Mouse (Mus musculus) hindbrain, embryonic 14.5 days (tissue): ENCODE data around the gene Fry. TPM values are rescaled to one million over a fixed set of nuclear protein-coding genes. Genes with fewer than 3 reads are reported as not detected.

Experiments
- ATAC-seq: fragments of 200-750 bp; cut with Nextera tagmentation; 2 replicates; pipeline ENCODE4 v1.8.0; 2017; ENCODE audit warnings: moderate number of reproducible peaks, mild to moderate bottlenecking, moderate TSS enrichment, moderate library complexity; ENCODE audit not compliant: low FRiP score
- DNase-seq: peaks from one replicate; pipeline ENCODE4 v3.0.0-alpha.2; 2015; ENCODE audit warnings: low spot score
- H3K27ac ChIP-seq: fragments of 300-500 bp; sonication (generic); 2 replicates; pipeline ENCODE4 v1.5.1; 2014; ENCODE audit warnings: mild to moderate bottlenecking, moderate library complexity
- H3K27me3 ChIP-seq: fragments of 300-500 bp; sonication (generic); 2 replicates; pipeline ENCODE4 v1.6.1; 2014; ENCODE audit warnings: mild to moderate bottlenecking, low read length, mixed read lengths; ENCODE audit not compliant: control insufficient read depth, insufficient read depth
- H3K36me3 ChIP-seq: fragments of 300-500 bp; sonication (generic); replicated peaks from 2 replicates; pipeline ENCODE4 v1.6.1; 2014; ENCODE audit not compliant: control insufficient read depth, insufficient read depth
- H3K4me1 ChIP-seq: fragments of 300-500 bp; sonication (generic); replicated peaks from 2 replicates; pipeline ENCODE4 v1.6.1; 2014; ENCODE audit warnings: antibody characterized with exemption, low read length, mixed read lengths; ENCODE audit not compliant: control insufficient read depth, insufficient read depth
- H3K4me2 ChIP-seq: fragments of 300-500 bp; sonication (generic); replicated peaks from 2 replicates; pipeline ENCODE4 v1.6.1; 2014; ENCODE audit warnings: mild to moderate bottlenecking, moderate library complexity
- H3K4me3 ChIP-seq: fragments of 300-500 bp; sonication (generic); replicated peaks from 2 replicates; pipeline ENCODE4 v1.5.1; 2014; ENCODE audit warnings: mild to moderate bottlenecking, low read length
- H3K9ac ChIP-seq: fragments of 300-500 bp; sonication (generic); 2 replicates; pipeline ENCODE4 v1.6.1; 2014
- H3K9me3 ChIP-seq: fragments of 300-500 bp; sonication (generic); 2 replicates; pipeline ENCODE4 v1.6.1; 2016; ENCODE audit warnings: low read length; ENCODE audit not compliant: control insufficient read depth
- WGBS: fragments of 180-500 bp; shearing (Covaris S2); extraction: QIAGEN DNeasy Blood & Tissue Kit; methylation state at CpG from one replicate; pipeline ENCODE4 v1.1.7; 2014; 5-methylcytosine and 5-hydroxymethylcytosine counted together
- polyA plus RNA-seq: library from polyadenylated mRNA; unstranded; fragments of >200 nt; fragmentation: Nextera tagmentation; extraction: Ambion mirVana; gene quantifications from 2 replicates; pipeline ENCODE4 v1.2.1, GENCODE M21; 2014

Gene Fry
- polyA plus RNA-seq, 1 experiment from 2014 or later: 66.7 TPM

GRCm38 (mm10) chr5:150219457-150219856 is 101.0 kb downstream of the Fry start:
- no peaks in the 10 kb centered on the region for H3K27me3 ChIP-seq
- H3K4me1 ChIP-seq: no peaks in the 10 kb centered on the region
- ATAC-seq: no peak
- no peaks in the 10 kb centered on the region for H3K36me3 ChIP-seq
- no peak overlapping the region for H3K4me3 ChIP-seq
- H3K4me2 ChIP-seq: no peak overlapping the region
- WGBS: 87% methylated on average over 8 of the region's 8 CpGs
- H3K9me3 ChIP-seq: 0 out of 2 replicates have a peak, but pooled peaks cover 3% of the 10 kb centered on the region
- DNase-seq: no peak
- H3K9ac ChIP-seq: no peak overlapping the region
- no peak overlapping the region for H3K27ac ChIP-seq

GRCm38 (mm10) chr5:150220333-150220732 is 101.9 kb downstream of the Fry start:
- ATAC-seq (no peak), DNase-seq (no peak)
- no peak overlapping the region for H3K4me3 ChIP-seq
- H3K9me3 ChIP-seq: 0 out of 2 replicates have a peak, but pooled peaks cover 3% of the 10 kb centered on the region
- H3K9ac ChIP-seq: no peak overlapping the region
- no peaks in the 10 kb centered on the region for H3K36me3 ChIP-seq
- H3K4me1 ChIP-seq: no peaks in the 10 kb centered on the region
- no peaks in the 10 kb centered on the region for H3K27me3 ChIP-seq
- no peak overlapping the region for H3K27ac ChIP-seq
- 35% methylated on average over 7 of the region's 7 CpGs for WGBS
- H3K4me2 ChIP-seq: no peak overlapping the region

GRCm38 (mm10) chr5:150221806-150222205 is 103.4 kb downstream of the Fry start:
- no peaks in the 10 kb centered on the region for H3K27me3 ChIP-seq
- DNase-seq (no peak), ATAC-seq (no peak)
- H3K27ac ChIP-seq: no peak overlapping the region
- H3K4me1 ChIP-seq: no peaks in the 10 kb centered on the region
- WGBS: 89% methylated on average over 6 of the region's 6 CpGs
- 0 out of 2 replicates have a peak, but pooled peaks cover 3% of the 10 kb centered on the region for H3K9me3 ChIP-seq
- H3K9ac ChIP-seq: no peak overlapping the region
- no peak overlapping the region for H3K4me3 ChIP-seq
- H3K4me2 ChIP-seq: no peak overlapping the region
- H3K36me3 ChIP-seq: no peaks in the 10 kb centered on the region

- no peaks in the 10 kb centered on the region for H3K4me1 ChIP-seq
These were observed 105.2 kb downstream of the Fry start for GRCm38 (mm10) chr5:150223546-150224239.

GRCm38 (mm10) chr5:150229086-150229485 is 110.6 kb downstream of the Fry start:
- Histone ChIP-seq H3K4me2 (no peak overlapping the region), H3K36me3 (no peaks in the 10 kb centered on the region), H3K4me3 (no peak overlapping the region), H3K27ac (no peak overlapping the region), H3K27me3 (no peaks in the 10 kb centered on the region), H3K9me3 (no peaks in the 10 kb centered on the region), H3K4me1 (no peaks in the 10 kb centered on the region), H3K9ac (no peak overlapping the region)
- DNase-seq (no peak), ATAC-seq (no peak)
- WGBS: 50% methylated on average over 5 of the region's 5 CpGs

More at GRCm38 (mm10) chr5:150223546-150224239, 105.2 kb downstream of the Fry start:
- H3K9ac ChIP-seq: no peak overlapping the region
- no peaks in the 10 kb centered on the region for H3K27me3 ChIP-seq
- H3K4me2 ChIP-seq: no peak overlapping the region
- no peaks in the 10 kb centered on the region for H3K36me3 ChIP-seq
- 91% methylated on average over 10 of the region's 10 CpGs for WGBS
- ATAC-seq: no peak
- no peaks in the 10 kb centered on the region for H3K9me3 ChIP-seq
- no peak overlapping the region for H3K4me3 ChIP-seq
- no peak overlapping the region for H3K27ac ChIP-seq
- DNase-seq: no peak

GRCm38 (mm10) chr5:150229776-150230175 is 111.3 kb downstream of the Fry start:
- no peak overlapping the region for H3K4me2 ChIP-seq
- H3K4me1 ChIP-seq: no peaks in the 10 kb centered on the region
- no peak overlapping the region for H3K4me3 ChIP-seq
- no peaks in the 10 kb centered on the region for H3K36me3 ChIP-seq
- DNase-seq (no peak), ATAC-seq (no peak)
- H3K9me3 ChIP-seq: no peaks in the 10 kb centered on the region
- H3K9ac ChIP-seq: no peak overlapping the region
- no peaks in the 10 kb centered on the region for H3K27me3 ChIP-seq
- 87% methylated on average over 4 of the region's 4 CpGs for WGBS
- no peak overlapping the region for H3K27ac ChIP-seq

GRCm38 (mm10) chr5:150232159-150233150 is 114.0 kb downstream of the Fry start:
- no peaks in the 10 kb centered on the region for H3K36me3 ChIP-seq
- peak overlapping the region; percentile 6; the same call in 1 of the 2 replicates for H3K4me2 ChIP-seq
- H3K9ac ChIP-seq: no peak overlapping the region
- no peaks in the 10 kb centered on the region for H3K27me3 ChIP-seq
- H3K4me3 ChIP-seq: no peak overlapping the region
- DNase-seq (no peak), ATAC-seq (peak; percentile 48; the same call in 1 of the 2 replicates)
- no peaks in the 10 kb centered on the region for H3K4me1 ChIP-seq
- no peaks in the 10 kb centered on the region for H3K9me3 ChIP-seq
- no peak overlapping the region for H3K27ac ChIP-seq
- 50% methylated on average over 14 of the region's 21 CpGs for WGBS

GRCm38 (mm10) chr5:150233154-150233886 is 114.9 kb downstream of the Fry start:
- Histone ChIP-seq H3K9me3 (no peaks in the 10 kb centered on the region), H3K9ac (no peak overlapping the region), H3K4me3 (no peak overlapping the region), H3K4me2 (peak overlapping the region; percentile 6; the same call in 1 of the 2 replicates), H3K27me3 (no peaks in the 10 kb centered on the region), H3K4me1 (no peaks in the 10 kb centered on the region), H3K27ac (no peak overlapping the region), H3K36me3 (no peaks in the 10 kb centered on the region)
- WGBS: 58% methylated on average over 17 of the region's 17 CpGs
- peak; percentile 55; the same call in 1 of the 2 replicates for ATAC-seq
- DNase-seq: peak; percentile 76
